Mouse (Mus musculus) gastrocnemius, postnatal 10 days (tissue): ENCODE measurements at regions not wholly inside any gene's neighbourhood (a gene's known extent, or its start where the extent isn't known, plus 50 kb on each side); places are given as distances from the start of the nearest gene placed in this dataset.
A peak's percentile ranks its signal among the peaks of the same experiment; 100 is the strongest.
"Not testable (repeated sequence)": the region's sequence is repeated elsewhere in the genome, so short reads cannot be mapped to it uniquely, and the experiment has no call there.

Experiments
- DNase-seq: peaks from one replicate; pipeline ENCODE4 v3.0.0; 2021; ENCODE audit warnings: mixed read lengths

DNA sequence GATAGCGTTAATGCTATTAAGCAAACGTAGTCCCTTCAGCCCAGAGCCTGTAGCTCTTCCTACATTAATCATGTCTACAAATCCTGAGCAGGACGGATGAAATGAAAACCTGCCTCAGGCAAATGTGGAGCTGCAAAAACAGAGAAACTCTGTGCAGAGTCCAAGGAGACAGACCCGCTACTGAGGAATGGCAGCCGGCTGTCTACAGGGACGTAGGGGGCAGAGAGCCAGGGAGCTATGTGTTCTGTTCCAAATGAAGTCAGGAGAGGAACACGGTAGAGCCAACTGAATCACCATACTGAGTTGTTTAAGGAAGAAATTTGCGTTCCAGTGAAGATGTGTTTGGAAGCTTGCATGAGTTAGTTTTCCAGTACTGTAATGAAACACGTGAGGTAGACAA, 217.3 kb downstream of the Matn1 start:
- peak; percentile 19 for DNase-seq

DNA sequence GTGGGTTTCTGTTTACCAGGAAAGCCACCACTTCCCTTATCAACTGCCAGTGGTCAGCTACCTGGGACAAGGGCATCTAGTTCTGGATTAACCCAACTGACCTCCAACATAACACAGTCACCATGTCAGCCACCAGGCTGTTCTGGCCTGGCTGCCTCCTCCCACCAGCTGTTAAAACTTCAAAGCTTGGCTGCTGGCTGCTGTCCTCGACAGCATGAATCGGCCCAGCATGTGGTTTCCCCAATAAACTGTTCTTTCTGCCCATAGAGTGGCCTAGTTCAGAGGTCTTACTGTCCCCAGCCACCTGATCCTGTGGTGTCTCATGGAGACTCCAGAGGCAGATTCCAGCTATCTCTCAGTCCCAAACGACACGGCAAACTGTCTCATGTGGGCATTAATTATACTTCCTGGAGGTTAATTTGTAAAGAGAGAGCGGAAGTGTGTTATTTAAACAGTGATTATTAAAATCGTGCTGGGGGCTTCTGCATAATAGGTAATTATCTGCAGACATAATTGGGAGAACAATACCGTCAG, 219.7 kb downstream of the Matn1 start:
- no peak for DNase-seq

- no peak for DNase-seq
Measured at GRCm38 (mm10) chr4:131166574-131167270, 222.5 kb downstream of the Matn1 start.

DNA sequence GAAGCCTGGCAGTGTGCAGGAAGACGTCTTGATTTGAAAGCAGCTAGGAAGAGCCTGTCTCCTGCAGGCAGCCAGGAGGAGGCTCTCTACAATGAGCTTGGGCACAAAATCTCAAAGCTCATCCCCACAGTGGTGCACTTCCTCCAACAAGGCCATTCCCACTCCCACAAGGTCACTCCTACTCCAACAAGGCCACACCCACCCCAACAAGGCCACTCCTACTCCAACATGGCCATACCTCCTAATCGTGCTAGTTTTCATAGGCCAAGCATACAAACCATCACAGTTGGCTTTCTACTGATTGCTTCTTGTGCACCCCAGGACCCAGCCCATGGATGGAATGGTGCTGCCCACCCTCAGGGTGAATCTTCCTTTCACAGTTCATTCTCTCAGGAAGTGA, 223.7 kb downstream of the Matn1 start:
- DNase-seq: no peak

GRCm38 (mm10) chr4:131173783-131174460, 229.7 kb downstream of the Matn1 start:
- no peak for DNase-seq

GRCm38 (mm10) chr4:131176701-131177100, 232.5 kb downstream of the Matn1 start:
- no peak for DNase-seq

DNA sequence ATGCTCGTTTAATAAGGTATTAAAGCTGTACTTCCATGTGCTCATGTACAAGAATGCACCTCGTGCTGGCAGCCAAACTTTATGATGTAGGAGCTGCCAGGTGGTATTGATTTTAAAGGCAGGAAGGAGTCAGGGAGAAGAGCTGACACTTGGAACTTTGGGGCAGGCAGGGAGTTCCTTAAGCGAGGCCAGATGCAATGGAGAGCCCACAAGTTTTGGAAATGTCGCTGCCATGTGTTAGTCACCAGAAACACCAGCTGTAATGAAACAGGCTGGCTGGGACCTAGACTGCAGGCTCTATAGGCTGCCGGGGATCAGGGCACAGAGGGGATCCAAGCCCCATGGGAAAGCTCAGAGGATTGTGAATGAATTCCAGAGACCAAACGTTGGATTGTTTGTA, 233.7 kb downstream of the Matn1 start:
- no peak for DNase-seq

DNA sequence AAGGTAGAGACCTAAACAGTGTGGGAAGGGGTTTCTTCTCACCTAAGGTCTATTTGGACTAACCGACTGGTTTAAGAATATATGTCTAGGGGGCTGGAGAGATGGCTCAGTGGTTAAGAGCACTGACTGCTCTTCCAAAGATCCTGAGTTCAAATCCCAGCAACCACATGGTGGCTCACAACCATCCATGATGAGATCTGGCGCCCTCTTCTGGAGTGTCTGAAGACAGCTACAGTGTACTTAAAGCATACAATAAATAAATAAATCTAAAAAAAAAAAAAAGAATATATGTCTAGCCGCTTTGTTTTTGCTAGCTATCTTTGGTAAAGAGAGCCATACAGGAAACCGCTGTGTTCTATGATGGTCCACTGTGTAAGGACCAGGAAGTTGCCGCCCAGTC, 234.5 kb downstream of the Matn1 start:
- DNase-seq: not testable (repeated sequence)

- no peak for DNase-seq
Measured at GRCm38 (mm10) chr4:131188066-131188465, 243.9 kb downstream of the Matn1 start.

GRCm38 (mm10) chr4:131191106-131191880, 247.1 kb downstream of the Matn1 start:
- DNase-seq: no peak

DNA sequence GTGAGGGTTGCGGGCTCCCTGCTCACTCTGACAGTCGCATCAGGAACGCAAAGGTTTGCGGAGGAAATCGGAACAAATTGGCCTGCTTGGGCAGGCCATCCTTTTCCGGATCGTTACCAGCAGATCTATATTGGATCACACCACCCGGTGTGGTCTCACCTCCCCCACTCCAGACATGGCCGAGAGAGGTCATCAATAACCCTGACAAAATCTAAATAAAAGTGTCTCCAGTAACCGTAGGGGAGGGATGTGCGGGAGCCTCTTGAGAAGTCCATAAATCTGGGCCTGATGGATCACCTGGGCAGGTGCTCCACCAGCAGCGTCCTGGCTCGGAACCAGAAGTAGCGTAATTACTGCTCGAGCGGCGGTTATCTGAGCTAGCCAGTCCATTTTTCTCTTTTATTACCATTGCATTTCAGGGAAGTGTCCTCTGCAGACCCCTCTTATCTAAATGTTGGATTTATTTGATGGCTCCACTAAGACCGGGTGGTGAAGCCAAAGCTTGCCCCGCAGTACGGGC, 249.8 kb downstream of the Matn1 start:
- no peak for DNase-seq

GRCm38 (mm10) chr4:131196147-131196546, 252.0 kb downstream of the Matn1 start:
- no peak for DNase-seq

- DNase-seq: no peak
Measured at GRCm38 (mm10) chr4:131203721-131204120, 259.5 kb downstream of the Matn1 start.

DNA sequence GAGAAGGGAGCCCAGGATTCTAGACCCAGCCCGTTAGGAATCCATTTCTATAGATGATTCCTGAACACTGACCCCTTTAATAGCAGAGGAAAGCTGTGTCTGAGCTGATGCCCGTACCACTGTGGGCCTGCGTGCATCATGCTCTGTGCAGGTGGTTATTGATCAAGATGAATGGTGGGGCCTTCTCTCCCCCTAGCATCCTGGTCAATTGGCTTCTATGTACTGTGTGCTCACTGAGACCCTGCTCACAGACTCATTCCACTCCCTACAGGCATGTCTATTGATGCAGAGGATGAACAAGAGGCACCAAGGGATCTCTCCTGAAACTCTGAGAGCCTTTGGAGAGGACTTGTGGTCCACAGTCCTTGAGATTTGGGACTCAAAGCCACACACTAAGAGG, 260.5 kb downstream of the Matn1 start:
- no peak for DNase-seq

GRCm38 (mm10) chr4:131205127-131205526, 260.9 kb downstream of the Matn1 start:
- no peak for DNase-seq

GRCm38 (mm10) chr4:131205685-131206084, 261.5 kb downstream of the Matn1 start:
- no peak for DNase-seq

DNA sequence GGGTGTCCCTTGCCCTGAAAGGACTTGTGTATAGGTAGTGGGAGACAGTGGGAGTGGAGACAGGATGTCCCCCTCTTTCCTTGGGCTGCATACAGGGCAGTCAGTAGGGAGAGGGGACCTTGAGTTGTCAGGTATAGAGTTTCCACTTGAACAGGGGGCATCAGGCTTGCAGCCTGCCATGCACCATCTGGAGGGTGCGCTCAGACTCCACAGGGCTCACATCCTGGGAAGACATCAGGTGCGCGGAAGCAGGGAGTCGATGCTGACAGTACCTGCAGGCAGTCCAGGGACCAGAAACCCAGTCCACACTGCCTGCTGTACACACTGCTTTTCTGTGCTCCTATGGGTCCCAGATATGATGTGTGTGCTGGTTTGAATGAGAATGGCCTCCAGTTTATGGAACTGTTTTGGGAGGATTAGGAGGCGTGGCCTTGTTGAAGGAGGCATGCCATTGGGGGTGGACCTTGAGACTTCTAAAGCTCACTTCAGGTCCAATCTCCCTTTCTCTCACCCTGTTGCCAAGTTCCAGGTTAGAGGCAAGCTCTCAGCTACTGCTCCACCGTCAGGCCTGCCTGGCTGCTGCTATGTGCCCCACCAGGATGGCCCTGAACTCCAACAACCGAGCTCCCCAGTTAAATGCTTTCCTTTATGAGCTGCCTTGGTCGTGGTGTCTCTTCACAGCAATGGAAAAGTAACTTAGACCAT, 262.1 kb downstream of the Matn1 start:
- no peak for DNase-seq

GRCm38 (mm10) chr4:131206886-131207200, 262.7 kb downstream of the Matn1 start:
- no peak for DNase-seq

GRCm38 (mm10) chr4:131207249-131207648, 263.1 kb downstream of the Matn1 start:
- DNase-seq: no peak

DNA sequence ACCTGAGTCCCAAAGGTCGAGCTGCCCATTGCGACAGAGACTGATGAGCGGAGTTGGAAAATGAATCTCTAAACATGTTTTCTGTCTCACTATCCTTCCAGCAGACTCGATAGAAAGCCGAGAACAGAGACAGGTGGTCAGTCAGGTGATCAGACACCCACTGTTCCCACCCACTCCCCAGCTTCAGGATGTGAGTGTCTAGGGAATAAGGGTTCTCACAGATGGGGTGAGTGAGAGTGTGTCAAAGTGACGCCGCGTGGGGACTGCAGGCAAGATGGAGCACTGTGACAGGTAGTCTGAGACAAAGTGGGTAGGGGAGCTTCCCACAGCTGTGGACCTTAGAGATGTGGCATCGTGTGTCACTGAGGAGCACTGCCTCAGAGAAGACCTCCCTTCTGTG, 264.0 kb downstream of the Matn1 start:
- DNase-seq: no peak

DNA sequence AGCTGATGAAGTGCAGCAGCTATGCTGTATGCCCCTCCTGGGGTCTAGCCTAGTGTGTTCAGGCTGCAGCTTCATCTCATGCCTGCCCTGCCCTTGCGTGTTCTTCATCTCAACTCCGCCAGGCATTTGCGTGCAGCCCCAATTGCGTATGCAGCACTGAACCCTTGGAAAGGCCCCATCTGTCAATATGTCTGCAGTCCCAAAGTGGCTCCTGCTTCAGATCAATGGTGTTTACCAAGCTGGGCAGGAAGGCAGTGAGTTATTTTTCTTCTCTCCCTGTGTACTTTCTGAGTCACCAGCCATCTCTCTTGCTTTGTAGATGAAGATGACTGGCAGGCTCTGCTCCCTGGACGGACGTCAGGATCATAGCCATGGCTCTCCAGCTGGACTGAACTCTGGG, 264.5 kb downstream of the Matn1 start:
- no peak for DNase-seq

DNA sequence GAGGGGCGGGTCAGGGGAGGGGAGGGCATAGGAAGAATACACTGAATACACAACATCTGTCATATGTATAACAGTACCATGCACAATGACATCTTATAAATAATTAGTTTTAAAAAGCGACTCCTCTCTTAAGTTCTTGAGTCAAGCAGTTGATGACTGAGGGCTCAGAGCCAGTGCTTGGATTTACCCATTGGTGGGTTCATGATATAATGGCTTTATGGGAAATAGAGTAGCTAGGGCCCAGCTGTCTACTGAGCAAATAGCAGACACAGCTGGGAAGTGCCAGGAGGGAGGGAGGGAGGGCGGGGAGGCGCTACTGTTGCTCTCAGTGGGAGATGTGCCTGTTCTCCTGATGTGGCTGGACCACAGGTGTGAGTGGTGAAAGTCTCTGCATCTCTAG, 268.5 kb downstream of the Matn1 start:
- DNase-seq: no peak
